8 mouse cellular contexts compared by ENCODE assay signal in the genomic region with DNA sequence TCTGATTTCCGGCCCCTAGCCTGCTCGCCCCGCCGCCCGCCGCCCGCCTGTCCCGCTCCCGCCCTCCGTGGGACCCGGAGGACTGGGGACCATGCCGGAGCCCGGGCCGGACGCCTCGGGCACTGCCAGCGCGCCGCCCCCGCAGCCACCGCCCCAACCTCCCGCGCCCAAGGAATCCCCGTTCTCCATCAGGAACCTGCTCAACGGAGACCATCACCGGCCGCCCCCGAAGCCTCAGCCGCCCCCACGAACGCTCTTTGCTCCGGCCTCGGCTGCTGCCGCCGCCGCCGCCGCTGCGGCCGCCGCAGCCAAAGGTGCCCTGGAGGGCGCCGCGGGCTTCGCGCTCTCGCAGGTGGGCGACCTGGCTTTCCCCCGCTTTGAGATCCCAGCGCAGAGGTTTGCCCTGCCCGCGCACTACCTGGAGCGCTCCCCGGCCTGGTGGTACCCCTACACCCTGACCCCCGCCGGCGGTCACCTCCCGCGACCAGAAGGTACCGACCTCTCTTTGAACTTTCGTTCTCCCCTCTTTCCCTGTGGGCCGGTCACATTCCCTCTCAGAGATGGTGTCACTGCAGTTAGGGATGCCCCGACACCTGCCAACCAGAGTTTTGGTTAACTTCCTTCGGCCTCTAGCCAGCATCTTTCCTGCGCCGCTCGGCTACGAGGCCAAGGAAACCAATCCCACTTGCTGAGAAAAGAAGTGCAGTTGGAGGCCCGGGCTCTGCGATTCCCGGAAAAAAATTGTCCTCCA. TPM values are rescaled to one million over a fixed set of nuclear protein-coding genes. Genes with fewer than 3 reads are reported as not detected.
DNase-seq lines count a peak whose midpoint lies in the region; ATAC-seq and TF ChIP-seq lines count a peak whose summit lies in the region.

No protein-coding gene starts in this region.

- no peaks in the 10 kb centered on the region for H3K9me3 ChIP-seq in hindbrain, embryonic 12.5 days (replicated peaks)
- no peaks in the 10 kb centered on the region for H3K9me3 ChIP-seq in midbrain, embryonic 13.5 days

- peak; percentile 29; the same call in 1 of the 2 replicates for ATAC-seq in hindbrain, embryonic 12.5 days (ENCODE audit: low FRiP score)
- peak; percentile 29 for ATAC-seq in midbrain, embryonic 13.5 days

- H3K27me3 ChIP-seq in hindbrain, embryonic 12.5 days = peaks cover 97% of the 10 kb centered on the region
- H3K27me3 ChIP-seq in midbrain, embryonic 13.5 days = peaks cover 99% of the 10 kb centered on the region

- DNase-seq in embryo, embryonic 10.5 days (ENCODE audit: low spot score) = peak; percentile 60
- DNase-seq in embryo, embryonic 10 days (ENCODE audit: low spot score) = no peak
- no peak for DNase-seq in thymus, postnatal 25 days
- DNase-seq in gastrocnemius, adult 18-20 months (ENCODE audit: low spot score) = no peak
- no peak for DNase-seq in frontal cortex, postnatal 14 days (ENCODE audit: low spot score in 2 of 2)

- WGBS in hindbrain, embryonic 12.5 days = under 1% methylated on average over 40 of the region's 71 CpGs
- under 1% methylated on average over 59 of the region's 71 CpGs for WGBS in midbrain, embryonic 13.5 days

- peak overlapping the region; percentile 50 for H3K9ac ChIP-seq in hindbrain, embryonic 12.5 days
- H3K9ac ChIP-seq in midbrain, embryonic 13.5 days (replicated peaks) = no peak overlapping the region; the same call in 1 of the 2 replicates

- H3K4me3 ChIP-seq in bone marrow macrophage, adult 2 months (ENCODE audit: insufficient read depth, low read length) = peak overlapping the region; percentile 32
- peak overlapping the region; percentile 35 for H3K4me3 ChIP-seq in hindbrain, embryonic 12.5 days
- H3K4me3 ChIP-seq in midbrain, embryonic 13.5 days (replicated peaks) = peak overlapping the region; percentile 37

- H3K4me1 ChIP-seq in bone marrow macrophage, adult 2 months (ENCODE audit: control insufficient read depth, insufficient read depth, low read length) = no peaks in the 10 kb centered on the region
- peaks cover 27% of the 10 kb centered on the region for H3K4me1 ChIP-seq in hindbrain, embryonic 12.5 days
- peaks cover 29% of the 10 kb centered on the region for H3K4me1 ChIP-seq in midbrain, embryonic 13.5 days (replicated peaks)

- no peak overlapping the region for H3K27ac ChIP-seq in bone marrow macrophage, adult 2 months (ENCODE audit: insufficient read depth, low read depth, low read length)
- H3K27ac ChIP-seq in hindbrain, embryonic 12.5 days = peak overlapping the region; percentile 68
- no peak overlapping the region for H3K27ac ChIP-seq in midbrain, embryonic 13.5 days

- TF ChIP-seq CTCF in bone marrow macrophage, adult 2 months (IDR thresholded peaks at IDR 0.05; ENCODE audit: low read depth, low read length) = no peak

- TF ChIP-seq POLR2A in bone marrow macrophage, adult 2 months (IDR thresholded peaks at IDR 0.05; ENCODE audit: borderline replicate concordance, low read depth, low read length) = no peak

- H3K4me2 ChIP-seq in hindbrain, embryonic 12.5 days (replicated peaks) = peak overlapping the region; percentile 63
- H3K4me2 ChIP-seq in midbrain, embryonic 13.5 days (replicated peaks) = peak overlapping the region; percentile 63

- H3K36me3 ChIP-seq in hindbrain, embryonic 12.5 days = no peaks in the 10 kb centered on the region
- no peaks in the 10 kb centered on the region for H3K36me3 ChIP-seq in midbrain, embryonic 13.5 days

RNA-seq across cellular contexts. Expression of a gene that starts 0.4 kb away (rescaled TPM):
- polyA plus RNA-seq in bone marrow macrophage, adult 2 months (2012; ENCODE audit: insufficient read depth, insufficient read length, missing spikeins) = not detected in 2 replicates
- 2.2 and 4.1 TPM in 2 replicates for polyA plus RNA-seq in hindbrain, embryonic 12.5 days (2016; fragmentation: Nextera tagmentation; extraction: Ambion mirVana)
- 0.50 and 0.99 TPM in 2 replicates for polyA plus RNA-seq in midbrain, embryonic 13.5 days (2015; fragmentation: Nextera tagmentation; extraction: Ambion mirVana)
- total RNA-seq in gastrocnemius, adult 18-20 months (2021) = not detected

RNA-seq across cellular contexts. Expression of a gene that starts 5.5 kb away (rescaled TPM):
- polyA plus RNA-seq in bone marrow macrophage, adult 2 months (2012; ENCODE audit: insufficient read depth, insufficient read length, missing spikeins) = not detected in 2 replicates
- polyA plus RNA-seq in hindbrain, embryonic 12.5 days (2016; fragmentation: Nextera tagmentation; extraction: Ambion mirVana) = 3.5 and 3.9 TPM in 2 replicates
- 1.4 and 1.6 TPM in 2 replicates for polyA plus RNA-seq in midbrain, embryonic 13.5 days (2015; fragmentation: Nextera tagmentation; extraction: Ambion mirVana)
- total RNA-seq in gastrocnemius, adult 18-20 months (2021) = not detected

RNA-seq across cellular contexts. Expression of a gene that starts 17.0 kb away (rescaled TPM):
- polyA plus RNA-seq in bone marrow macrophage, adult 2 months (2012; ENCODE audit: insufficient read depth, insufficient read length, missing spikeins) = 80.4 and 88.3 TPM in 2 replicates
- 217 and 220 TPM in 2 replicates for polyA plus RNA-seq in hindbrain, embryonic 12.5 days (2016; fragmentation: Nextera tagmentation; extraction: Ambion mirVana)
- polyA plus RNA-seq in midbrain, embryonic 13.5 days (2015; fragmentation: Nextera tagmentation; extraction: Ambion mirVana) = 206 and 224 TPM in 2 replicates
- 10 to 100 TPM; 28.1 to 33.7 TPM for total RNA-seq in gastrocnemius, adult 18-20 months (2021)
